ENCODE assay signal across 8 mouse cellular contexts in genomic region chr3:55353909-55354511, GRCm38 (mm10).
DNase-seq lines count a peak whose midpoint lies in the region; ATAC-seq and TF ChIP-seq lines count a peak whose summit lies in the region.

No protein-coding gene starts in this region.

- no peaks in the 10 kb centered on the region for H3K36me3 ChIP-seq in hindbrain, embryonic 11.5 days (ENCODE audit: control insufficient read depth, insufficient read depth, low read length)
- no peaks in the 10 kb centered on the region; the same call in 1 of the 2 replicates for H3K36me3 ChIP-seq in midbrain, embryonic 14.5 days (ENCODE audit: control insufficient read depth, insufficient read depth, low read length)

- peak overlapping the region; percentile 55; the same call in 1 of the 2 replicates for H3K27ac ChIP-seq in embryonic fibroblast, embryonic 13.5 days (ENCODE audit: insufficient read depth, low read length)
- peak overlapping the region; percentile 12; the same call in 1 of the 2 replicates for H3K27ac ChIP-seq in hindbrain, embryonic 11.5 days (ENCODE audit: low read depth, low read length)
- peak overlapping the region; percentile 47; the same call in 1 of the 2 replicates for H3K27ac ChIP-seq in midbrain, embryonic 14.5 days (replicated peaks; ENCODE audit: low read depth, low read length)

- WGBS in hindbrain, embryonic 11.5 days = 23% methylated on average over 13 of the region's 13 CpGs
- WGBS in midbrain, embryonic 14.5 days = 42% methylated on average over 13 of the region's 13 CpGs

- H3K4me2 ChIP-seq in hindbrain, embryonic 11.5 days (replicated peaks; ENCODE audit: low read depth, low read length) = no peak overlapping the region
- H3K4me2 ChIP-seq in midbrain, embryonic 14.5 days (ENCODE audit: low read length) = no peak overlapping the region

- no peaks in the 10 kb centered on the region for H3K27me3 ChIP-seq in hindbrain, embryonic 11.5 days (ENCODE audit: control insufficient read depth, insufficient read depth, low read length)
- H3K27me3 ChIP-seq in midbrain, embryonic 14.5 days (ENCODE audit: control insufficient read depth, insufficient read depth, low read length) = no peaks in the 10 kb centered on the region

- no peaks in the 10 kb centered on the region for H3K9me3 ChIP-seq in hindbrain, embryonic 11.5 days (ENCODE audit: control insufficient read depth, low read length)
- H3K9me3 ChIP-seq in midbrain, embryonic 14.5 days (ENCODE audit: control insufficient read depth, low read length) = no peaks in the 10 kb centered on the region

- H3K4me3 ChIP-seq in embryonic fibroblast, embryonic 13.5 days (ENCODE audit: insufficient read depth, low read length) = no peak overlapping the region
- H3K4me3 ChIP-seq in hindbrain, embryonic 11.5 days (ENCODE audit: low read depth, low read length) = no peak overlapping the region
- no peak overlapping the region for H3K4me3 ChIP-seq in midbrain, embryonic 14.5 days (replicated peaks; ENCODE audit: low read depth, low read length)

- H3K9ac ChIP-seq in hindbrain, embryonic 11.5 days (ENCODE audit: low read depth, low read length) = peak overlapping the region; percentile 27; the same call in 1 of the 2 replicates
- no peak overlapping the region for H3K9ac ChIP-seq in midbrain, embryonic 14.5 days (replicated peaks; ENCODE audit: low read length)

- peak; percentile 46 for ATAC-seq in hindbrain, embryonic 11.5 days (ENCODE audit: low FRiP score)
- no peak for ATAC-seq in midbrain, embryonic 14.5 days (ENCODE audit: low FRiP score, low TSS enrichment)
- no peak for ATAC-seq in erythroid progenitor cell, adult 5-6 weeks (replicated peaks; ENCODE audit: low FRiP score, poor library complexity, severe bottlenecking)

- no peak for TF ChIP-seq CTCF in embryonic fibroblast, embryonic 13.5 days (IDR thresholded peaks at IDR 0.05; ENCODE audit: borderline replicate concordance, insufficient read depth, low read length)

- peaks cover 5% of the 10 kb centered on the region for H3K4me1 ChIP-seq in embryonic fibroblast, embryonic 13.5 days (ENCODE audit: control insufficient read depth, insufficient read depth, low read length)
- H3K4me1 ChIP-seq in hindbrain, embryonic 11.5 days (replicated peaks; ENCODE audit: control insufficient read depth, insufficient read depth, low read length) = peaks cover 8% of the 10 kb centered on the region
- H3K4me1 ChIP-seq in midbrain, embryonic 14.5 days (ENCODE audit: control insufficient read depth, insufficient read depth, low read length) = peaks cover 54% of the 10 kb centered on the region

- no peak for TF ChIP-seq POLR2A in embryonic fibroblast, embryonic 13.5 days (IDR thresholded peaks at IDR 0.05; ENCODE audit: low read depth, low read length)

- DNase-seq in 3134 (ENCODE audit: extremely low read depth, insufficient read length, low spot score) = peak; percentile 78
- peak; percentile 95 for DNase-seq in NIH3T3 (ENCODE audit: low read depth)
- DNase-seq in hindbrain, embryonic 11.5 days (ENCODE audit: low spot score) = peak; percentile 58
- peak; percentile 69 to 76 for DNase-seq in layer of hippocampus, postnatal 14 days (ENCODE audit: low spot score in 2 of 2)
- DNase-seq in midbrain, embryonic 14.5 days = peak; percentile 64
- DNase-seq in c-Kit-positive CD71-positive TER-119-positive erythroid progenitor cells, embryonic 14.5 days (ENCODE audit: low spot score) = no peak
